Mouse (Mus musculus) right cerebral cortex, adult 18-20 months (tissue): ENCODE data around the gene Vmn1r217.
"Not testable (repeated sequence)": the region's sequence is repeated elsewhere in the genome, so short reads cannot be mapped to it uniquely, and the experiment has no call there.

ENCODE experiments used
- DNase-seq: peaks from one replicate; pipeline ENCODE4 v3.0.0; 2022; ENCODE audit warnings: mixed read lengths

The Vmn1r217 gene

GRCm38 (mm10) chr13:23118126-23118525, at the start of gene Vmn1r217:
Gene Vmn1r217, minus strand, starts transcription at chr13:23118226.
- not testable (repeated sequence) for DNase-seq

- DNase-seq: not testable (repeated sequence)
Measured at GRCm38 (mm10) chr13:23166471-23166870, 48.4 kb upstream of the Vmn1r217 start.

DNA sequence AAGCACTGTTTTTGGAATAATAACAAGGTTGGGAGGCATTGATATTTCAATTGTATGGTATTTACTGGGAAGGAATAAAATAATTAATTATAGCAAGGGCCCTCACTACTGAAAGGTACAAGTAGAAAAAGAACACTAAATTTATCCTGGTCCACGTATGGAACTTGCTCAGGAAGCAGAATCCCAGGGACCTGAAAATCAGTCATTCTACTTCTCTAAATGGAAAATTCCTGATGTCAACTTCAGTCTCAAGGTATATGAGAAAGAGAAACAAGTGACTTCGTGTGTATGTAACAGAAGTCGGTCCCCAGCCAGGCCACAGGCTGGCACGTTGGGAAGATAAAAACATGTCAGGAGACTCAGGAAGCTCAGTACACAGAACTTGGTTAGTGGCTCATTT, 41.0 kb upstream of the Vmn1r217 start, which contains the start of gene Vmn1r219:
Gene Vmn1r219, plus strand, starts transcription at position 301 of the 400 bp plus-strand sequence.
- no peak for DNase-seq

- no peak for DNase-seq
Measured at GRCm38 (mm10) chr13:23157848-23158247, 39.8 kb upstream of the Vmn1r217 start.

- DNase-seq: no peak
Measured at GRCm38 (mm10) chr13:23138880-23139279, 20.9 kb upstream of the Vmn1r217 start.

- DNase-seq: no peak
Measured at GRCm38 (mm10) chr13:23133501-23133900, 15.5 kb upstream of the Vmn1r217 start.

- DNase-seq: no peak
Measured at GRCm38 (mm10) chr13:23133099-23133498, 15.1 kb upstream of the Vmn1r217 start, which contains the start of gene Vmn1r218. Gene Vmn1r218, plus strand, starts transcription at chr13:23133155.

- no peak for DNase-seq
Measured at GRCm38 (mm10) chr13:23120611-23121010, 2.6 kb upstream of the Vmn1r217 start.

DNA sequence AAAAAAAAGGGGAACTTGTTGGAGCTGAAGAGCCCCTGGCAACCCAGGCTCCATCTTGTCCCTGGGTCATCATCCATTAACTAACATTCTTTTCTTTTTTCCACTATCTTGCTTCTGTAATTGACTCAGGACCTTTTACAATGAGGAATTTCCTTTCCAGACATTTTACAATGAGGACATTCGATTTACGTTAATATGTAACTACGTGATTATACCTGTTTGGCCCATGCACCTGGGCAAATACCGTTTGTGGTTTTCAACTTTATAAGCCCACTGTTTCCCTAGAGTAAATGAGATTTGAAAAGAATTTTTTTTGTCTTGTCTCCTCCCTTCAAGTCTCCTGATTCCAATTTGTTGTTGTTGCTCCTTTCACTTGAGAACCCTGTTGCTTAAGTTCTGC, 23.6 kb downstream of the Vmn1r217 start:
- no peak for DNase-seq

DNA sequence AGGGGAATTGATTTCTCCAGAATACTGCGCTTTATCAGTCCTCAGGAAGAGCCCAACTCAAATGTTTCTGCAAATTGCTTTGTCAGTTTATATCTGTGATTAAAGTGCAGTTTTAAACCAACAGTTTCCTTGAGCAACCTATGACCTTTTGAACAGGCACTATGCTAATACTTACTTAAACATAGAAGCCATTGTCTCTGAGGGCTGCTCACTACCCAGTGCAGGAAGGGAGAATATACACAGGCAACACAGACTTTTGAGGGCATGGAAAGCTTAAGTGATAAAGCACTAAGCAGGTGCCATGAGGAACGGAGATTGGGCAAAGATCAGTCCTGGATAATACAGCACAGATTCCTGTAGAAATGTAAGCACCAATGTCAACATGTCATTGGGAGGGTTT, 48.7 kb downstream of the Vmn1r217 start:
- DNase-seq: no peak

- no peak for DNase-seq
Measured at GRCm38 (mm10) chr13:23067725-23068124, 50.3 kb downstream of the Vmn1r217 start, which contains the start of gene Vmn1r215. Gene Vmn1r215, plus strand, starts transcription at chr13:23068025.

- no peak for DNase-seq
Measured at GRCm38 (mm10) chr13:23057778-23058177, 60.2 kb downstream of the Vmn1r217 start.
